Mouse (Mus musculus): ENCODE measurements around the gene Zfp281.

The Zfp281 gene

DNA sequence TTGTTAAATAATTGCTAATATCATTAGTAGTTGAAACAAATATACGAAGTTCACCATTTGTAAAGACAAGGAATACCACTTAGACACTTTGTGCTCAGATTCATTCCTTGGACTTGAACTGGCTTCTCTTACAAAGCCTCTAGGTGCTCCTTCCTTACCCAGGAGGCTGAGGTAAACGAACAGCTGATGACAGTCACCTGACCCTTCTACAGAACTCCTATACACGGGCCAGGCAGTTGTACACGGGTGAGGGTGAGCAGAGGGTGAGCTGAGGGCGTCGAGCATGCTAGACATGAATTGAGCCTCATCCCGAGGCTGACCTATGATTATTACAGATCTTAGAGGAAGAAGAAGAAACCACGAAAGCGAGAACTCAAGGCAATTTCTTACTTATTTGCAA is 12.9 kb upstream of the Zfp281 start:
- in situ Hi-C loops (cut with MboI, MseI): loop anchor here (25.0 kb wide), 2 partner anchors 1675 to 2000 kb away; partner anchors contain the start of gene Nek7 (in 1 of the 2)

DNA sequence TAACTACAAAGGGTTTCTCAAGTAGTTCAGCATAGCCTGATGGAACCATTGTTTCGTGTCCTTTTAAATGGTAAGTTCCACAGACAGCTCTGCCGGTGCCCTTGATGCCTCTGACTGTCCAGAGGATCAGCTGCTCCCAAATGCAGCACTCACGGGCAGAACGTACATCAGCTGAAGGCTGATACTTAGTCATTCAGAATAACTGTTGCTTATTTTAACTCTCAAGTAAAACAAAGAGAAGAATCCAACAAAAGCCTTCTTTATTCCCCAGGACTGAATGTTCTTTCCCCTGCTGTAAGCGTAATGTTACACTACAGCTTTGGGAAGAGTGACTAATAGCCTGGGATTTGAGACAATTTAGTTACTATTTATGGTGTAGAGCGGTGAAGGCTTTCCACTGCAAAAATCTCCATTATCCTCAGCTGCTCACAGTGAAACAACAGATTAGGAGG is 11.4 kb upstream of the Zfp281 start:
- in situ Hi-C loops (cut with MboI, MseI): loop anchor here (25.0 kb wide), 2 partner anchors 1674 to 1999 kb away; partner anchors contain the start of gene Nek7 (in 1 of the 2)

DNA sequence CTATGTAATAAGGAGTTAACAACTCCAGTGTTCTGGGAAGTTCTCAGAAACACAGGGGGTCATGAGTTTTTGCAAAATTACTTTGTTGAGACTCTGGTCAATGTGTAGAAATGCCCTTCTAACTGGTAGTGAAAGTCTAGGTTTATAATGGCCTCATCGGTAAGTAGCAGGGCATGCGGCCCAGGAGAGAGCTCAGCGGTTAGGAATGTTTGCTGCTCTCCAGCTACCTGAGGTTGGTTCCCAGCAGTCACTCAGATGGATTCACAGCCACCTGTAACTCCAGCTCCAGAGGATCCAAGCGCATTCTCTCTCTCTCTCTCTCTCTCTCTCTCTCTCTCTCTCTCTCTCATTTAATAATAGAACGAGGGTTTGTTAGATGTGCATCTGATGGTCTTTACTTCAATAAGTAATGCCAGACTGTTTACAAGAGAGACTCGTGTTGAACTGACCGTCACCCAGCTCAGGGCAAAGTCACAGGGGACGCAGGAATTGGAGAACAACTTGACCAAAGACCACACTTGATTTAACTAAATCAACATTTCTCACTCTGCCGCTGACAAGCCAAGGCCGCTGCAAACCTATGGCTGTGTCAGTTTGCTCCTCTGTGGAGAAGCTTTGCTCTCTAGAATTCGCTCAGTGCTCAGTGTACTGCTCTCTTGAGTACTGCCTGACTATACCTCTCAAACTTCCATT is 9.8 kb upstream of the Zfp281 start:
- in situ Hi-C loops (cut with MboI, MseI): loop anchor here (25.0 kb wide), 2 partner anchors 1672 to 1997 kb away; partner anchors contain the start of gene Nek7 (in 1 of the 2)

DNA sequence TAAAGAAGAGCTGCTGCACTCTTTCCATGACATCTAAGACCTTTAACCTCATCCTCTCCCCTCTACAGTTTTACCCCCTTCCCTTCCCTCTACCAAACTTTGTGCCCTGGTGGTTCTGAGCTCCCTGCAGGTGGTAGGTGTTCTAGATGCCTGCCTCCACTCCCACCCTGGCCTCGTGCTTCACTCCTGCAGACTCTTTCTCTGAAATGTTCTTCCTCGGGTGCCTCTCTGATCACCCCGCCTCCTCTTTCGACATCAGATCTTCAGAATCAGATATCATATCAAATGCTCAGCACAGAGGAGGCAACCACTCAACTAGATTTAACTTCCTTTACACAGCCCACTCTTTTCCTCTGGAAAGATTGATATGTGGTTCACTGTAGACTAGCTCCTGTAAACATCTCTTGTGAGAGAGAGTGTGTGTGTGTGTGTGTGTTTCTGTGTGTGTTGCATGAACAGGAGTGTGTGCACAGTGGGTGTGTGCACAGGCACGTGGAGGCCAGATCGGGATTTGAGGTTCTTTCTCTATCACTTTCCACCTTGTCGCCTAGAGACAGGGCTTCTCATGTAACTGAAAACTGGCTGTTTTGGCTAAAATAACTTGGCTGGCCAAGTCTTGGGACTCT is 7.4 kb upstream of the Zfp281 start:
- in situ Hi-C loops (cut with MboI, MseI): loop anchor here (25.0 kb wide), 2 partner anchors 1670 to 1995 kb away; partner anchors contain the start of gene Nek7 (in 1 of the 2)

DNA sequence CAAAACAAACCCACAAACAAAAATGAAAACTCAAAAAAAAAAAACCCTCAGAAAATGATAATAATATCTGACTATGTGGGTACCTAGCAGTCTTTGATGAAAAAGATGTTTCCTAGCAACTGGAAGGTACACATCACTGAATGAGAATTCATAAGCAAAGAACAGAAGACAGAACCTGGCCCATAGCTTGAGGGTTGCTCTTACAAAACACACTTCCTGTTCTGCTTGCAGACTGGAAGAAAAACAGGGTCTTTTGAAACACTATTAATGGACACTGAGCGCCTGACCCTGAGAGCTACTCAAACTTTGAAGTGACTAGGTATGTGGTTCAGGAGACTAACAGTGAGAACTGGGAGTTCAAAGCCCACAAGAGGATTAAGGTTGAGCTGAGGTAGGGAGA is 6.1 kb upstream of the Zfp281 start:
- in situ Hi-C loops (cut with MboI, MseI): loop anchor here (25.0 kb wide), 2 partner anchors 1669 to 1994 kb away; partner anchors contain the start of gene Nek7 (in 1 of the 2)

DNA sequence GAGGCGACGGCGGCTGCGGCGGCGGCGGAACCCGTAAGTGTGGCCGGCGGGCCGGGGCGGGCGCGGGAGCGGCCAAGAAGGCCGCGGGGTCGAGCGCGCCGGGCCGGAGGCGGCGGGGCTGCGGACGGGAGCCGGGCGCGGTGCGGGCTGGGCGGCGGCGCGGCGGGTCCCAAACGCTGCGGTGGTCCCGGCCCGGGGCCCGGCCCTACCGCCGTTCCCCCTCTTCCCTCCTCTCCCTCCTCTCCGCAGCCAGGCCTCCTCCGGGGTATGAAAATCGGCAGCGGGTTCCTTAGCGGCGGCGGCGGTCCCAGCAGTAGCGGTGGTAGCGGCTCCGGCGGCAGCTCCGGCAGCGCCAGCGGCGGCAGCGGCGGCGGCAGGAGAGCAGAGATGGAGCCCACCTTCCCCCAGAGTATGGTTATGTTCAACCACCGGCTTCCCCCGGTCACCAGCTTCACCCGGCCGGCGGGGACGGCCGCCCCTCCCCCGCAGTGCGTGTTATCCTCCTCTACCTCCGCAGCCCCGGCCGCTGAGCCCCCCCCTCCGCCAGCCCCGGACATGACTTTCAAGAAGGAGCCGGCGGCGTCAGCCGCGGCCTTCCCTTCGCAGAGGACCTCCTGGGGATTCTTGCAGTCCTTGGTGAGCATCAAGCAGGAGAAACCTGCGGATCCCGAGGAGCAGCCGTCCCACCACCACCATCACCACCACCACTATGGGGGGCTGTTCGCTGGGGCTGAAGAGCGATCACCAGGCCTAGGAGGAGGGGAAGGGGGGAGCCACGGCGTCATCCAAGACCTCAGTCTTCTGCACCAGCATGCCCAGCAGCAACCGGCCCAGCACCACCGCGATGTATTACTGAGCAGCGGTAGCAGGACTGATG is 556 bp downstream of the Zfp281 start:
- in situ Hi-C loops (cut with MboI, MseI): loop anchor here in 1 of 2 experiments (5.0 to 10.0 kb wide), 2 partner anchors 47 to 1040 kb away; no protein-coding TSS in a partner anchor

DNA sequence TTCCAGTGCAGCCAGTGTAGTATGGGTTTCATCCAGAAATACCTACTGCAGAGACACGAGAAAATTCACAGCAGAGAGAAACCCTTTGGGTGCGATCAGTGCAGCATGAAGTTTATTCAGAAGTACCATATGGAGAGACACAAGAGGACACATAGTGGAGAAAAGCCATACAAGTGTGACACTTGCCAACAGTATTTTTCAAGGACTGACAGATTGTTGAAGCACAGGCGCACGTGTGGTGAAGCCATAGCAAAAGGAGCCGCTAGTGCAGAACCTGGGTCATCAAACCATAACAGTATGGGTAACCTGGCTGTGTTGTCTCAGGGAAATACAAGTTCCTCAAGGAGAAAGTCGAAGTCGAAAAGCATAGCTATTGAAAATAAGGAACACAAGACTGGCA is 1.4 kb downstream of the Zfp281 start:
- in situ Hi-C loops (cut with MboI, MseI): loop anchor here in 1 of 2 experiments (5.0 to 10.0 kb wide), 2 partner anchors 46 to 1039 kb away; no protein-coding TSS in a partner anchor

DNA sequence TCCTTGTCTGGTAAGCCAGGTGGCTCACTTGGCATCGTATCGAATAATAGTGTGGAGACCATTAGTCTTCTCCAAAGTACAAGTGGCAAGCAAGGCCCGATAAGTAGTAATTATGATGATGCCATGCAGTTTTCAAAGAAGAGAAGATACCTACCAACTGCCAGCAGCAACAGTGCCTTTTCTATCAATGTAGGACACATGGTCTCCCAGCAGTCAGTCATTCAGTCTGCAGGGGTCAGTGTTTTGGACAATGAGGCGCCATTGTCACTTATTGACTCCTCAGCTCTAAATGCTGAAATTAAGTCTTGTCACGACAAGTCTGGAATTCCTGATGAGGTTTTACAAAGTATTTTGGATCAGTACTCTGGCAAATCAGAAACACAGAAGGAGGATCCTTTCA is 2.1 kb downstream of the Zfp281 start:
- in situ Hi-C loops (cut with MboI, MseI): loop anchor here in 1 of 2 experiments (5.0 to 10.0 kb wide), 2 partner anchors 46 to 1038 kb away; no protein-coding TSS in a partner anchor

DNA sequence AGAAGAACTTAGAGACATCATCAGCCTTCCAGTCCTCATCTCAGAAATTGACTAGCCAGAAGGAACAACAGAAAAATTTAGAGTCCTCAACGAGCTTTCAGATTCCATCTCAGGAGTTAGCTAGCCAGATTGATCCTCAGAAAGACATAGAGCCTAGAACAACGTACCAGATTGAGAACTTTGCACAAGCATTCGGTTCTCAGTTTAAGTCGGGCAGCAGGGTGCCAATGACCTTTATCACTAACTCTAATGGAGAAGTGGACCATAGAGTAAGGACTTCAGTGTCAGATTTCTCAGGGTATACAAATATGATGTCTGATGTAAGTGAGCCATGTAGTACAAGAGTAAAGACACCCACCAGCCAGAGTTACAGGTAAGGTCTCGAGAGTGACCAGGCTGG is 2.9 kb downstream of the Zfp281 start:
- in situ Hi-C loops (cut with MboI, MseI): loop anchor here in 1 of 2 experiments (5.0 to 10.0 kb wide), 2 partner anchors 45 to 1037 kb away; no protein-coding TSS in a partner anchor

DNA sequence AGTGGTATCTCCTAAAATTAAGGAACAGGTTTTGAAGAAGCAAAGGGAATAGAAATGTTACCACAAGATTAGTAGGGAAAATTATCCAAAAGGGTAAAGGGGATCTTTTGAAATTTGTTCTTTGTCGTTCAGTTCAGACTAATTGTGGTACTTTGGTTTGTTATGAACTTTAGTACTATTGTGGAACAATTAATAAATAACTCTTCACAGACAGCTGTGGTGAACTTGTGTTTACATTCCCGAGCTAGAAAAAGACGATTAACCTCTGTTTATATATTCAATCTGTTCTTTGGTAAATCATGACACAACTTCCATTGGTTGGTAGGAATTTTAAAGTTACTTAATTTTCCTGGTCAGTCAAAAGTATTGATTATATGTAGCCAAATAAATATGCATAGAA is 8.2 kb downstream of the Zfp281 start:
- in situ Hi-C loops (cut with MboI, MseI): no loop called here

DNA sequence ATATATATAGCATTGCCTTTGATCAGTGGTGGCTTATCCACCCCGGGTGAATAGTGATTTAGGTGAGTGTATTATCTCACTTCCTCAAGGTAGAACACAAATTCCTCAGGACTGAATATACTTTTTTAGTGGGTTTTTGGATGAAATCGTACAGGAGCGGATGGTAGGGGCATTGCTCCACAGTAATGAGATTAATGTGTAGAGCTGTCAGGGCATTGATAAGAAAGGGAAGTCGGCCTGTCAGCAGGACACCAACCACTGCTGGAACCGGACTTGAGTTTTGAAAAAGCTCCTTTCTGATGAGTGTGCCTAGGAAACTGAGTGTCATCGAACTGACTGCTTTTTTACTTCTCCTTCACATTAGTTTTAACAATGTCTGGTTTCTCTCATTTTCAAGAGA is 10.9 kb downstream of the Zfp281 start:
- in situ Hi-C loops (cut with MboI, MseI): no loop called here

DNA sequence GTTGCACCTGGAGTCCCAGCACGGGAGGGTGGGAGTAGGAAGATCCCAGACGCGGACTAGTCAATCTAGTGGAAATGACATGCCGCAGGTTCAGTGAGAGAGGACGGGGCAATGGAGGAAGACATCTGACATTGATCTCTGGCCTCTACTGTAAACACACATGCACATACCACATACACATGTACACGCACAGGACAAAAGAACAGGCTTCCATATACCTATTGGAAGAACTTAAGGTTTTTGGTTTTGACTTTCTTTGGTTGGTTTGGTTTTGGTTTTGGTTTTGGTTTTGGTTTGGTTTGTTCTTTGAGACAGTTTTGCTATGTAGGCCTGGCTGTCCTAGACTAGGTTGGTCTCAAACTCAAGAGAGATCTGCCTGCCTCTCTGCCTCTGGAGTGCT is 12.2 kb downstream of the Zfp281 start:
- in situ Hi-C loops (cut with MboI, MseI): no loop called here

DNA sequence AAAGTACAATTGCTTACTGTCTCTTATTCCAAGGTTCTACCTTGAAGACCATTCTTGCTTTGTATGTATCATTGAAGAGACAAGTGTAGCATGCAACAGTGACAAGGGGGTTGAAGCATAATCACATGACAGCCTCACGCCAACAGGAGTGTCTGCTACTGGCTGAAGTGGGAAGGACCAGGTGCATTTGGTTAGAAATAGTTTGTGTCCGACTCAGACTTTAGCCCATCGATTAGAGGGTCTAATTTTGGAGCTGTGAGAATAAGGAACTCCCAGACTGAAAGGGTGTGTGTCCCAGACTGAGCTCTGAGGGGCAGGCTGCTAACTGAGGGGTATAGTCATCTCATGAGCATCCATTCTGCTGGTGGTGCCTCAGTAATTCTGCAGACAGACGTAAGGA is 13.0 kb downstream of the Zfp281 start:
- in situ Hi-C loops (cut with MboI, MseI): no loop called here

DNA sequence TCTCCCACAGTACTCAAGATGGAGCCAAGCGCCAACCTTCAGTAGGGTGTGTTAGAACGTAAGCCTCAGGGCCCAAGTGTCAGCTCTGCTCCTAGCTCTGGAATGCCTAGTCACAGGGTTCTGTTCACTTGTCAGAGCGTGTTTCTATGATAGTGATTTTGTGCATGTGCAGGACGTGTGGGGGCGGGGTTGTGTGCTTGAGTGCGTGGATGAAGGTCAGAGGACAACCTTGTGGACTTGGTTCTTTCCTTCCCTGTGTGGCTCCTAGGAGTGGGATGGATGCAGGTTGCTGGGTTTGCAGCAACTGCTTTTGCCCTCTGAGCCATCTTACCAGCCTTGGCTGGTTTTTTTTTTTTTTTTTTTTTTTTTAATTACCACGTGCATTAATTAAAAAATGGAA is 13.5 kb downstream of the Zfp281 start:
- in situ Hi-C loops (cut with MboI, MseI): no loop called here

DNA sequence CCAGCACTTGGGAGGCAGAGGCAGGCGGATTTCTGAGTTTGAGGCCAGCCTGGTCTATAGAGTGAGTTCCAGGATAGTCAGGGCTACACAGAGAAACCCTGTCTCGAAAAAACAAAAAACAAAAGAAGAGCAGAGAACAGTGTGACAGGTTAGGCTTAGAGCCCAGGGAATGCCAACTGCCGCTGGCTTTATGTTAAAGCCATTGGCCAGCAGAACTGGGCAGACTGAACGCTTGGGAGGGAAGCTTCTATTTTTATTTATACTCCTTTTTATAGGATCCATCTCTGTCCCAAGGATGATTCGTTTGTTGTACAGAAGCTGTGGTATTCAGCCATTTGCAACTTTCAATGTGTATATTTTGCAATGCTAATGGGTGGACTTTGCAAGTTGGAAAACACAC is 14.0 kb downstream of the Zfp281 start:
- in situ Hi-C loops (cut with MboI, MseI): no loop called here

DNA sequence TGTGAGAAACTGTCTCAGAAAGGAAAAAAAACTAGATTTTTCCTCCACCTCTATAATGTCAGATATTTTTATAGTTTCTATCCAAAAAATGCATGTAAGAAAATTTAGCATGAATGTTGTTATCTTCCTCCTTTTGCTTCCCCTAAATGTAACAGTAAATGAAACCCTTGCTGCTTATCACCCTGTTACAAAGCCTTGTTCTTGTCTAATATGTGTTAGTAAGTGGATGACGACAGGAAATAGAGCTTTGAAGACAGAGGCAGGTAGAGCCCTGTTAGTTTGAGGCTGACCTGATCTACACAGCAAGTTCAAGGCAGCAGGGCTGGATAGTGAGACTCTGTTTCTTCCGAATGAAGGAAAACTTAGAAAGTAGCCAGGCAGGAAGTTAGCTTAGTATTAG is 14.5 kb downstream of the Zfp281 start:
- in situ Hi-C loops (cut with MboI, MseI): no loop called here

DNA sequence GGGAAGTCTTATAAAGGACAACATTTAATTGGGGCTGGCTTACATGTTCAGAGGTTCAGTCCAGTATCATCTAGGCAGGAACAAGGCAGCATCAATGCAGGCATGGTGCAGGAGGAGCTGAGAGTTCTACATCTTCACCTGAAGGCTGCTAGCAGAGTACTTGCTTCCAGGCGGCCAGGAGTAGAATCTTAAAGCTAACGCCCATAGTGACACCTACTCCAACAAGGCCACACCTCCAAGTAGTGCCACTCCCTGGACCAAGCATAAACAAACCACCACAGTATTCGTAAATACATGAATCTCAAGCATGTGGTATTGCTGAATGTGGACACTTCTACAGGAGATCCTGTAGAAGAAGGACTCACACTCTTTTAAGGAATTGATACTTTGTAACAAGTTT is 18.0 kb downstream of the Zfp281 start:
- in situ Hi-C loops (cut with MboI, MseI): no loop called here

DNA sequence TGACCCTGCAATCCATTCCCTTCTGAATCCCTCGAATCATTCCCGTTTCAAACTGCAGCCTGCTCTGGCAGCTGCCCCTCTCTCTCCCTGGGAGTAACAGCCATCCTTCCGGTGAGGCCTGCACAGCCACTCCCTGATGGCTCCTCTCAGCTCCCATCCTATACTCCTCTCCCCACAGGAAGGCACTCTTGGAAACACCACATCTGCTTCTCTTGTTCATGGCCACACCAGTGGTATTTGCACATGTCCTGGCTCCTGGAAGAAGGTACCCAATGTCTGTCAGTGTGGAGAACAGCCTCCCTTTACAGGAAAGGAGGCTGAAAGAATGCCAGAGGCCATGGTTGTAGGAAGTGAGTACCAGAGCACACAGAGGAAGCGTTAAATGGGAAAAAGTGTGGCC is 19.8 kb downstream of the Zfp281 start:
- in situ Hi-C loops (cut with MboI, MseI): no loop called here

DNA sequence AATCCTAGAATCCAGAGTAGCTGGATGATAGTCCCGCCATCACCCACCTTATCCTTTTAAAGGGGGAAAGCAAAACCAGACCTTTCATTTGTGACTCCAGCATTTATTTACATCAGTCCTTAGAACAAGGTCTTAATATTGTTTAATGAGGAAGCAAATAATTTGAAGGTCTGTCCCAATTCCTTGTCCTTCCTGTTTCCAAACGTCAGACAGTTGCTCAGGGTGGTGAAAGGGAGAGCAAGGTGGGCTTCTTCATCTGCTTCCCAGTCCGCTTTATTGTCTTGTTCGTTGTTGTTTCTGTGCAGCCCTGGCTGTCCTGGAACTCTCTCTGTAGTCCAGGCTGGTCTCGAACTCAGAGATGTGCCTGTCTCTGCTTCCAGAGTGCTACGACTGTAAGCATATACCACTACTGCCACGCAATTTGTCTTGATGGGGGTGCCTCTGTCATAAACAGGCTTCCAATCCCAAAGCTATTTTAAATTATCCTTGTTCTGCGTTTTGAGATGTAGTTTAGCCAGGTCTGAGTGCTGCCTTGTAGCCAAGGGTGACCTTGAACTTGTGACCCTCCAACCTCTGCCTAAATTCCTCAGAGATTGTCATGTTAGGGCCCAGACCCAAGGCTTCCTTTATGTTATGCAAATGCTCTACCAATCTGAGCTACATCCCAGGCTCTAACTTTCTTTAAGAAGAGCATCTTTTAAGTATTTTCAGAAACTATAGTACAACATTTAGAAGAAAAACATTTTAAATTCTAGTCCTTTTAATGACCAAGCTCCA is 21.3 kb downstream of the Zfp281 start:
- in situ Hi-C loops (cut with MboI, MseI): no loop called here

DNA sequence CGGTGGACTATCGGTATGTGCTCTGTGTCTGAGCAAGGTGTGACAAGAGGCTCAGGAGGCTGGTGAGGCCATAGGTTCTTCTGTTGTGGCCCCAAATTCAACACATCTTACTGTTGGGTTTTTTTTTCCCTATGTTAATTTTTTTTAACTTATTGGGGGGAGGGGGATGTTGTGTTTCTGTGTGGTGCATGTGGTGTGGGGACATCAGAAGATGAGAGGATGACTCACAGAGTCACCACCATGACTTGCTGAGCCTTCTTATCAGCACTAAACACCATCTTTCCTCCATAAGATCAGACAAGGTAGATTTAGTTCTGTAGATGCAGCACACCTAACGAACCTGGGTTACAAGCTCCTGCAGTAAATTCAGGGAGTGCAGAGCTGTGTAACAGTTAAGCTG is 27.4 kb downstream of the Zfp281 start:
- in situ Hi-C loops (cut with MboI, MseI): no loop called here

DNA sequence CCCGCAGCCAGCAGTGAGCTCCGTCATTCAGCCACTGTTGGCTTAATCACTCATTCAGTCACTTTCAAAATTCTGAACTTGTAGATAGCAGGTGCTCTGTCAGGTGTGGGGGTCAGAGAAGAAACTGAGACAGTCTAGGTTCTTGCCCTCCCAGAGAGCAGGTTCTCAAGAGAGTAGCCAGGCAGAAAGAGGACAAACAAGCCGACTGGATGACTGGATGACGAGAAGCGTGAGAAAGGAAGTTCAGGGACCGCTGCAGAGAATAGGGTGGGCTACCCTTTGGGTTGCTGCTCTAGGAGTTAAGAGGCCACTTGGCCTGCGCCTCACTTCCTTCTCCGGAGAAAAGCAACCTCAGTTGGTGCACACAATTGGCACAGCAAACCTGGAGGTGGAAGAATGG is 28.8 kb downstream of the Zfp281 start:
- in situ Hi-C loops (cut with MboI, MseI): no loop called here

All from T-helper 17 cell (primary cell).